Mouse (Mus musculus): Measurements from ENCODE around the gene Dnajc19. TPM values are rescaled to one million over a fixed set of nuclear protein-coding genes. Genes with fewer than 3 reads are reported as not detected.
"Not testable (repeated sequence)": the region's sequence is repeated elsewhere in the genome, so short reads cannot be mapped to it uniquely, and the experiment has no call there.

The Dnajc19 gene
- total RNA-seq (2015; ENCODE audit: low replicate concordance): 19.4 and 27.5 TPM in 2 replicates
- total RNA-seq (2017; ENCODE audit: low replicate concordance): 22.7 and 36.1 TPM in 2 replicates

GRCm38 (mm10) chr3:34080900-34081662 lies at the start of gene Dnajc19:
Gene Dnajc19, minus strand, starts transcription at chr3:34081321.
- ATAC-seq (replicated peaks; ENCODE audit: low FRiP score, poor library complexity, severe bottlenecking): peak; percentile 96

- ATAC-seq (replicated peaks; ENCODE audit: low FRiP score, poor library complexity, severe bottlenecking): no peak
These were observed 48.8 kb upstream of the Dnajc19 start for GRCm38 (mm10) chr3:34129957-34130356.

GRCm38 (mm10) chr3:34121311-34121710 lies 40.2 kb upstream of the Dnajc19 start:
- ATAC-seq (replicated peaks; ENCODE audit: low FRiP score, poor library complexity, severe bottlenecking): no peak

- ATAC-seq (replicated peaks; ENCODE audit: low FRiP score, poor library complexity, severe bottlenecking): no peak
These were observed 39.7 kb upstream of the Dnajc19 start for GRCm38 (mm10) chr3:34120791-34121190.

- no peak for ATAC-seq (replicated peaks; ENCODE audit: low FRiP score, poor library complexity, severe bottlenecking)
These were observed 38.7 kb upstream of the Dnajc19 start for GRCm38 (mm10) chr3:34119869-34120268.

GRCm38 (mm10) chr3:34115806-34116205 lies 34.7 kb upstream of the Dnajc19 start:
- ATAC-seq (replicated peaks; ENCODE audit: low FRiP score, poor library complexity, severe bottlenecking): no peak

GRCm38 (mm10) chr3:34111941-34112685 lies 31.0 kb upstream of the Dnajc19 start:
- no peak for ATAC-seq (replicated peaks; ENCODE audit: low FRiP score, poor library complexity, severe bottlenecking)

GRCm38 (mm10) chr3:34107631-34108030 lies 26.5 kb upstream of the Dnajc19 start:
- ATAC-seq (replicated peaks; ENCODE audit: low FRiP score, poor library complexity, severe bottlenecking): no peak

GRCm38 (mm10) chr3:34106421-34106820 lies 25.3 kb upstream of the Dnajc19 start:
- no peak for ATAC-seq (replicated peaks; ENCODE audit: low FRiP score, poor library complexity, severe bottlenecking)

- no peak for ATAC-seq (replicated peaks; ENCODE audit: low FRiP score, poor library complexity, severe bottlenecking)
These were observed 23.0 kb upstream of the Dnajc19 start for GRCm38 (mm10) chr3:34103902-34104672.

- no peak for ATAC-seq (replicated peaks; ENCODE audit: low FRiP score, poor library complexity, severe bottlenecking)
These were observed 21.8 kb upstream of the Dnajc19 start for GRCm38 (mm10) chr3:34102891-34103290.

GRCm38 (mm10) chr3:34083655-34084054 lies 2.5 kb upstream of the Dnajc19 start:
- ATAC-seq (replicated peaks; ENCODE audit: low FRiP score, poor library complexity, severe bottlenecking): no peak

GRCm38 (mm10) chr3:34081929-34082328 lies 808 bp upstream of the Dnajc19 start:
- no peak for ATAC-seq (replicated peaks; ENCODE audit: low FRiP score, poor library complexity, severe bottlenecking)

- ATAC-seq (replicated peaks; ENCODE audit: low FRiP score, poor library complexity, severe bottlenecking): no peak
These were observed 4.9 kb downstream of the Dnajc19 start for GRCm38 (mm10) chr3:34076058-34076759.

- no peak for ATAC-seq (replicated peaks; ENCODE audit: low FRiP score, poor library complexity, severe bottlenecking)
These were observed 8.4 kb downstream of the Dnajc19 start for GRCm38 (mm10) chr3:34072726-34073125.

GRCm38 (mm10) chr3:34068943-34069342 lies 12.2 kb downstream of the Dnajc19 start:
- not testable (repeated sequence) for ATAC-seq (replicated peaks; ENCODE audit: low FRiP score, poor library complexity, severe bottlenecking)

GRCm38 (mm10) chr3:34062352-34062751 lies 18.8 kb downstream of the Dnajc19 start:
- no peak for ATAC-seq (replicated peaks; ENCODE audit: low FRiP score, poor library complexity, severe bottlenecking)

GRCm38 (mm10) chr3:34041990-34042389 lies 39.1 kb downstream of the Dnajc19 start:
- no peak for ATAC-seq (replicated peaks; ENCODE audit: low FRiP score, poor library complexity, severe bottlenecking)

GRCm38 (mm10) chr3:34035706-34036105 lies 45.4 kb downstream of the Dnajc19 start:
- no peak for ATAC-seq (replicated peaks; ENCODE audit: low FRiP score, poor library complexity, severe bottlenecking)

GRCm38 (mm10) chr3:34034803-34035202 lies 46.3 kb downstream of the Dnajc19 start:
- no peak for ATAC-seq (replicated peaks; ENCODE audit: low FRiP score, poor library complexity, severe bottlenecking)
